Mouse (Mus musculus): ENCODE measurements at regions not wholly inside any gene's neighbourhood (a gene's known extent, or its start where the extent isn't known, plus 50 kb on each side); places are given as distances from the start of the nearest gene placed in this dataset.

DNA sequence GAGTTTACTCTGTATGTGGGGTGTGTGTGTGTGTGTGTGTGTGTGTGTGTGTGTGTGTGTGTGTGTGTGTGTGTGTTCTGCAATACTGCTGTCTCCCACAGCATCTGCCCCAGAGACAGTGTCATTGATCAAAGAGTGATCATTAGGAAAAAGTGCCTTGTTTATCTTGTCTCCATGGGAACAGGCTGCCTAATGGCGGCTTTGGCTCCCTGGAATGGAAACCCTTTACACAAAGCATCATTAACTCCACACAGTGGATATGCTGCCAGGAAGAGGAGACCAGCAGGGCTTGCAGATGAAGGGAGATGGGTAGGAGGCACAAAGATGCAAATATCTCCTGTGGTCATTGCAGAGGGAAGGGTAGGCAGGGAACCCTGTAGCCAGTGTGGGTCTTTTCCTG lies 106.0 kb upstream of the Cdh4 start:
- no peak overlapping the region for H3K27ac ChIP-seq (ENCODE audit: insufficient read depth, low read depth, low read length)
- TF ChIP-seq CTCF (IDR thresholded peaks at IDR 0.05; ENCODE audit: insufficient read depth, low read depth, low read length) (no peak), POLR2A (IDR thresholded peaks at IDR 0.05; ENCODE audit: insufficient read depth, low read depth, low read length) (no peak)
- WGBS, result 15% methylated on average over 1 of the region's 1 CpGs
- no peak overlapping the region for H3K4me3 ChIP-seq (ENCODE audit: insufficient read depth, low read depth, low read length)
- peaks cover 5% of the 10 kb centered on the region for H3K4me1 ChIP-seq (ENCODE audit: control insufficient read depth, insufficient read depth, low read length)

DNA sequence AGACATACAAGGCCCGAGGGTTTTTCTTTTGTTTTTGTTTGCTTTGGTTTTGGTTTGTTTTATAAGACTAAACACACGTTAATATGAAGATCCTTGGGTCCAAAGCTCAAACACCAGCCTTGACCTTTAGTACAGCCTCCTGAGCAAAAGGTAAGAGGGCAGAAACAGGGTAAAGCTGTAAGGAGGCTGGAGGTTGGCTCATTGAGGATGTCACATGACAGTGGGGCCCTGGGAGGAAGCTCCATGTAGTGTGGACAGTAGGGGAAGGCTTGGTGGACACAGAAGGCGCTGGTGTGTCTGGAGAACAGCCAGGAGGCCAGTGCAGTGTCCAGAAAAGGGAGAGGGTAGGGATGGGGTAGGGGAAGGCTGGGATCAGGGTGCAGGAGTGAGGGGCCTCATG lies 89.6 kb upstream of the Cdh4 start:
- 0 out of 2 replicates have a peak, but pooled peaks cover 2% of the 10 kb centered on the region for H3K4me1 ChIP-seq (ENCODE audit: control insufficient read depth, insufficient read depth, low read length)
- no peak for TF ChIP-seq POLR2A (IDR thresholded peaks at IDR 0.05; ENCODE audit: insufficient read depth, low read depth, low read length)
- no peak for TF ChIP-seq CTCF (IDR thresholded peaks at IDR 0.05; ENCODE audit: insufficient read depth, low read depth, low read length)
- 66% methylated on average over 3 of the region's 3 CpGs for WGBS

DNA sequence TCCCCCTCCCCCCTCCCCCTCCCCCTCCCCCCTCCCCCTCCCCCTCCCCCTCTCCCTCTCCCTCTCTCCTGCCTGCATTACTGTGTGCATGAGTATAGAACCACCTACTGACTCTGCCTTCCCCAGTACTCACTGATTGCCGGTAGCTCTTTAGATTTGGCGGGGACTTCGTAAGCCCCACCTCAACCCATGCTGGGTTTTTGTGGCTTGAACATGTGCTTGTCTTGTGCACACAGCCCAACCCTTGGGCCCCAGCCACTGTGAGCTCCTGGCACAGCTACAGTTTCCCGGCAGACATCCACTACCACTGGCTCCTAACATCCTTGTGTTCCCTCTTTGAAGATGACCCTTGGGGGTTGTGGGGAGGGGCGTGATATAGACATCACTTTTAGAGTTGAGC lies 87.4 kb upstream of the Cdh4 start:
- no peak overlapping the region for H3K27ac ChIP-seq (ENCODE audit: insufficient read depth, low read depth, low read length)
- WGBS, result 48% methylated on average over 5 of the region's 5 CpGs
- no peak for TF ChIP-seq POLR2A (IDR thresholded peaks at IDR 0.05; ENCODE audit: insufficient read depth, low read depth, low read length)
- no peak for TF ChIP-seq CTCF (IDR thresholded peaks at IDR 0.05; ENCODE audit: insufficient read depth, low read depth, low read length)
- H3K4me1 ChIP-seq (ENCODE audit: control insufficient read depth, insufficient read depth, low read length), result 0 out of 2 replicates have a peak, but pooled peaks cover 2% of the 10 kb centered on the region
- H3K4me3 ChIP-seq (ENCODE audit: insufficient read depth, low read depth, low read length), result no peak overlapping the region

More for the DNA sequence above, 89.6 kb upstream of the Cdh4 start:
- no peak overlapping the region for H3K4me3 ChIP-seq (ENCODE audit: insufficient read depth, low read depth, low read length)
- no peak overlapping the region for H3K27ac ChIP-seq (ENCODE audit: insufficient read depth, low read depth, low read length)

DNA sequence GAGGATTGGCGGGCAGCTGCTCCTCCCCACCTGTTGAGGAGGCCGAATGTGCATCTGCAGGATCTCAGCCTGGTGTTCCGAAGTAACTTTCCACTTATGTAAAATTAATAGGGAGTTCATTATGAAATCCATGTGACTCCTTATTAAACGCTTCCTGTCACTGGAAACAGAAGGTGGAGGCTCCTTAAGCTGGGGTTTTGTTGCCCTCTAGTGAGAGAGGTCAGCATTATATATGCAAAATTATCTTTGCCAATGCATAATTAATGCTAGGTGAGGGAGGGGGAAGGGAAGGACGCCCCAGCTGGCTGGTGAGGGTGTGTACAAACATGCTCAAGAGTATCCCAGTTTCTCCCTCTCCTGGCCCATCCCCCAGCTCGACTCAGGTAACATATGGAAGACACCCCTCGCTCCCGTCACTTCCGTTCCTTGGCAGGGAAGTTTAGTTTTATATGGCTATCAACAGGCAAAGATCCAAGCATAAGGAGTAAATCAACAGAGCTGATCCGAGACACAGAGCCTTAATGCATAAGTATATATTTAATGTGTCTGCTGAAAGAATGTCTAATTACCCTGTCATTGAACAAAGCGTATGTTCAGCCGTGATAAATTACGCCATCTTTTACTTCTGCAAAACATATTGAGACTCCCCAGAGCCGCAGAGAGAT lies 71.2 kb upstream of the Cdh4 start:
- WGBS, result 30% methylated on average over 14 of the region's 14 CpGs
- TF ChIP-seq CTCF (IDR thresholded peaks at IDR 0.05; ENCODE audit: insufficient read depth, low read depth, low read length), result no peak
- no peak for TF ChIP-seq POLR2A (IDR thresholded peaks at IDR 0.05; ENCODE audit: insufficient read depth, low read depth, low read length)
- Histone ChIP-seq H3K4me1 (ENCODE audit: control insufficient read depth, insufficient read depth, low read length) (peaks cover 6% of the 10 kb centered on the region), H3K4me3 (ENCODE audit: insufficient read depth, low read depth, low read length) (no peak overlapping the region), H3K27ac (ENCODE audit: insufficient read depth, low read depth, low read length) (no peak overlapping the region)

DNA sequence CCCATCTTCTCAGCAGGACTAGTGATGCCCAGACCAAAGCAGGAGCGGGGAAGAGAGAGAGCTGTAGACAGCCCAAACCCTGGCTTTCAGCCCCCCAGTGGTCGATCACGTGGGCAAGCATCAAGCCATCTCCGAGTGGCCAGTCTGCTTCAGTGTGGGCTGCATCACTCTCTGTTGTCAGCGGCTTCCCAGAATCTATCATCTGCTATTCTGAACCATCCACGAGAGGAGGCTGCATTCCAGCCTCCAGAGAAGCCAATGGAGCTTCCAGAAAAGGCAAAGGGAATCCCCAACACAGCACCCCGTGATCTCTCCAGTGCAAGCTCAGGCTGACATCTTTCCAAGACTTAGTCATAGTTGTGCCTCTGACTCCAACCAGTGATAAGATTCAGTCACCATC lies 70.7 kb upstream of the Cdh4 start:
- 55% methylated on average over 7 of the region's 7 CpGs for WGBS
- H3K27ac ChIP-seq (ENCODE audit: insufficient read depth, low read depth, low read length), result no peak overlapping the region
- H3K4me3 ChIP-seq (ENCODE audit: insufficient read depth, low read depth, low read length), result no peak overlapping the region
- peaks cover 6% of the 10 kb centered on the region for H3K4me1 ChIP-seq (ENCODE audit: control insufficient read depth, insufficient read depth, low read length)
- TF ChIP-seq POLR2A (IDR thresholded peaks at IDR 0.05; ENCODE audit: insufficient read depth, low read depth, low read length), result no peak
- no peak for TF ChIP-seq CTCF (IDR thresholded peaks at IDR 0.05; ENCODE audit: insufficient read depth, low read depth, low read length)

DNA sequence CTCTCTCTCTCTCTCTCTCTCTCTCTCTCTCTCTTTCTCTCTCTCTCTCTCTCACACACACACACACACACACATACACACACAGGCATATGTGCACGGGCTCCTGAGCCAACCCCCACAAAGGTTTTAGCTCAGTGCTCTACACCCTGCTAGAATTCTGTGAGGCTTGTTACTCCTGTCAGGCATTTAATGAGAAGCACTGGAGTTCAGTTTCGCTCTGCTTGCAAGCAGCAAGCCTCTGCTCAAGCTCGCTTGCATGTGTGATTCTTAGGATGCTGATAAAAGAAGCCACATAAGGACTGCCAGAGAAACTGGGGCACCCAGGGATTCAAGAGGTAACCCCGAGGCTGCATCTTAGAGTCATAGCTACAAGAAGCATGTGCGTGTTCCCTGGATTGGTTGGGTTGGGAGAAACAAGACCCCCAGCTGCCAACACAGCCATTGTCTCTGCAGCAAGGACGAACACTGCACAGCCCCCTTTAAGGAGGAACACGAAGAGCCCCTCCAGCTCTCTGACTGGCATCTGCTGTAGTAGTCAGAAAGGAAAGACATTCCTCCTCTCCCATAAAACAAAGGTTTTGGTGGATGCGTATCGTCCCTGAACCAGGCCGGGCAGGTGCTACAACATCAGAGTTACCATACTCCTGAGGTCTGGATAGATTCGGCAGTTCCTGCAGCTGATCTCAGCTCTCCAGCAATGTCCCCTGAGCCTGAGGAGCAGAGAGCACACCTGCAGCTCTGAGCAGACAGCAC lies 62.4 kb upstream of the Cdh4 start:
- Histone ChIP-seq H3K4me1 (ENCODE audit: control insufficient read depth, insufficient read depth, low read length) (peaks cover 5% of the 10 kb centered on the region; the same call in 1 of the 2 replicates), H3K4me3 (ENCODE audit: insufficient read depth, low read depth, low read length) (no peak overlapping the region), H3K27ac (ENCODE audit: insufficient read depth, low read depth, low read length) (no peak overlapping the region)
- TF ChIP-seq POLR2A (IDR thresholded peaks at IDR 0.05; ENCODE audit: insufficient read depth, low read depth, low read length) (no peak), CTCF (IDR thresholded peaks at IDR 0.05; ENCODE audit: insufficient read depth, low read depth, low read length) (no peak)
- WGBS, result 58% methylated on average over 11 of the region's 11 CpGs

DNA sequence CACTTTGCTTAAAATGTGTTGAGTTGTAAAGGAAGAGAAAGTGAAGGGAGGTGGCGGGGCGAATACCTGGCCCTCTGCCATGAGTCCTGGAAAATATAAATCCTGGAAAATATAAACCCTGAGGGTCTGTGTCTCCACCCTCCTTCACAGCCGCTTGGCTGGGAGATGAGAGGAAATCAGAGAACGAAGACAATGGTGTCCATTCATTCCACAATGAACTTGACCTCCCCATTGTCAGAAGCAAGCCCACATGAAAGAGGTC lies 61.9 kb upstream of the Cdh4 start:
- Histone ChIP-seq H3K27ac (ENCODE audit: insufficient read depth, low read depth, low read length) (no peak overlapping the region), H3K4me1 (ENCODE audit: control insufficient read depth, insufficient read depth, low read length) (peaks cover 5% of the 10 kb centered on the region; the same call in 1 of the 2 replicates), H3K4me3 (ENCODE audit: insufficient read depth, low read depth, low read length) (no peak overlapping the region)
- TF ChIP-seq POLR2A (IDR thresholded peaks at IDR 0.05; ENCODE audit: insufficient read depth, low read depth, low read length) (no peak), CTCF (IDR thresholded peaks at IDR 0.05; ENCODE audit: insufficient read depth, low read depth, low read length) (no peak)
- 80% methylated on average over 4 of the region's 4 CpGs for WGBS

DNA sequence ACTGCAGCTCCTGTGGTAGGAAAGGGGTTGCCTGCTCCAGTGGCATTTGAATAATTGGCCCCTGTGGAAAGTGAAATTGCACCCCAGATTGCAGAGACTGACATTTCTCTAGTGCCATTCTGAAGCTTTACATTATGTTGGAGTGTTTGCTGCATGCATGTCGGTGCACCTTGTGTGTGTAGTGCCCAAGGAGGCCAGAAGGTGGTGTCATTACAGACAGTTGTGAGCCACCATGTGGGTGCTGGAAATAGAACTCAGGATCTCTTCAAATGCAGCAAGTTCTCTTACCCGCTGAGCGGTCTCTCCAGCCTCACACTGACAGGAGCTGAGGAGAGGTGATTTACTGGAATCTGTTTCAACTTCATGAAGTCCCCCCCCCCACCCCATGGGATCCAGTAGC lies 60.3 kb upstream of the Cdh4 start:
- Histone ChIP-seq H3K27ac (ENCODE audit: insufficient read depth, low read depth, low read length) (no peak overlapping the region), H3K4me3 (ENCODE audit: insufficient read depth, low read depth, low read length) (no peak overlapping the region), H3K4me1 (ENCODE audit: control insufficient read depth, insufficient read depth, low read length) (peaks cover 5% of the 10 kb centered on the region; the same call in 1 of the 2 replicates)
- 99% methylated on average over 3 of the region's 3 CpGs for WGBS
- no peak for TF ChIP-seq POLR2A (IDR thresholded peaks at IDR 0.05; ENCODE audit: insufficient read depth, low read depth, low read length)
- no peak for TF ChIP-seq CTCF (IDR thresholded peaks at IDR 0.05; ENCODE audit: insufficient read depth, low read depth, low read length)

DNA sequence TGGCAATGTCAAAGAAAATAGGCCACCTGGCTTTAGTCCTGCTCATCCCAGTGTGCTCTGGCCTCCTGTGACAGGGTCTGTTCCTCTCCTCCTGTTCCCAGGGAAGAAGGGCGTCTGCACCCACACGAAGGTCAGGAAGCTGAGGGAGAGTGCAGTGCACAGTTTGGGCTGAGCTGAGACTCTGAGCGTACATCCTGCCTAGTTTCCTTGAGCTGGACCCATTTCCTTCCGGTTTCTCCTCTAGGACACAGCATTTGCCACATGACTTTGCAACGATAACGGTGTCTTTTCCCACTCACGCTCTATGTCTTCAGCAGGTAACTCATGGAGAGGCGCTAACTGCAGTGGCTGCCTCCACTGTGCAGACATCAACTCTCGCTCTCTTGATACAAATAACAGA lies 59.6 kb upstream of the Cdh4 start:
- Histone ChIP-seq H3K27ac (ENCODE audit: insufficient read depth, low read depth, low read length) (no peak overlapping the region), H3K4me3 (ENCODE audit: insufficient read depth, low read depth, low read length) (no peak overlapping the region), H3K4me1 (ENCODE audit: control insufficient read depth, insufficient read depth, low read length) (peaks cover 5% of the 10 kb centered on the region; the same call in 1 of the 2 replicates)
- TF ChIP-seq CTCF (IDR thresholded peaks at IDR 0.05; ENCODE audit: insufficient read depth, low read depth, low read length), result no peak
- no peak for TF ChIP-seq POLR2A (IDR thresholded peaks at IDR 0.05; ENCODE audit: insufficient read depth, low read depth, low read length)
- 79% methylated on average over 9 of the region's 9 CpGs for WGBS
